Mouse (Mus musculus): ENCODE data around the gene Gm382.

Gm382 gene

DNA sequence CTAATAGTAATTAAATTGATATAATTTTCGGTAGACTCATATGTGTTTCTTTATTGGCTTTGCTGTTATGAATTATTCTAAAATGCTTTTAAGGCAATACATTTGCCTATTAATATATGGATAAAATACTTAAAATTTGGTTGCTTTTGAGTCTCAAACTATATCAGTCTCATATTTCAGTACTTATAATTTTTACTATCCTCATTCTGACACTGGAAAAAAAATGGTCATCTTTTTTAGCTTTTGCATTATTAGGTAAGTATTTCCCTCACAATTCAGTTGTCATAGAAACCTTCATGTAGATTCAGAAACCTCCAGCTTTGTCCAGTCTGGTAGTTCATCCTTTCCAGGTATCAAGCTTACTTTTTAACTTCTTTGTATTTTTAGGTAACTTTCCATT lies at the start of gene Gm382:
Gene Gm382 (plus strand): TSS at position 301 of the 400 bp plus-strand sequence.
- DNase-seq (ENCODE audit: low spot score) = no peak

DNA sequence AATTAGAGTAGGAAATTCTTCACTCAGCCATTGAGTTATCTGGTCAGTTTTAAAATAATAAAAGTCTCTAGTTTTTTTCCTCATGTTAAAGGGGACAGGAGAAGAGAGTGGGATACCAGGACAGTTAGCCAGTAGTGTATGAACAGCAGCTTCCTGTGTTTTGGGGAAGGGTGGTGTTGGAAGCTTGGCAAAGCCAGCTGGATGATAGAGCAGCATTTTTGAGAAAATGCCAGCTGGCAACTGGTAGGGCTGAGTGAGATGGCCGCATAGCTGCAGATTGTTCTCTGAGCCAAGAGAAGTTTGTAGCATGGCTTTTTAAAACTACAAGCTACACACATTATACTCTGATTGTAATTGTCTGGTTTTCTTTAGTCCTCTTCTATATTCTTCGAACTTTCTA lies 30.4 kb downstream of the Gm382 start:
- no peak for DNase-seq (ENCODE audit: low spot score)

DNA sequence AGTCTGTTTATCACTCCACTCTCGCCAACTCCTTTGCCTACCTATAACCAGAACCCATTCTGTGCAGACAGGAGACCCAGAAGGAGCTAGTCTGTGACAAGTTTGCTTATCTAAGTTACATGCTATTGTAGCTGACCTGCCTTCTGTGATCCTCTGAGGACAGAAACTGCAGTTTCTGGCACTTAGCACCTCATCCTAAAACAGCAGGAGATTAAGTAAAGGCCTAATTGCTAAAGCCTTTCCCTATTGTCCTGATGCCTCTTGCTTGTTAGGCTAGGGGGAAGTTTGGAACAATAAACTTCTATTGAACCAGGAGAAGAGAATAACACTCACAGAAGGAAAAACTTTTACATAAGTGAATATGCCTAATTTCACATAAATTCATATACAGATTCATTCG lies 51.5 kb downstream of the Gm382 start:
- DNase-seq (ENCODE audit: low spot score) = no peak

DNA sequence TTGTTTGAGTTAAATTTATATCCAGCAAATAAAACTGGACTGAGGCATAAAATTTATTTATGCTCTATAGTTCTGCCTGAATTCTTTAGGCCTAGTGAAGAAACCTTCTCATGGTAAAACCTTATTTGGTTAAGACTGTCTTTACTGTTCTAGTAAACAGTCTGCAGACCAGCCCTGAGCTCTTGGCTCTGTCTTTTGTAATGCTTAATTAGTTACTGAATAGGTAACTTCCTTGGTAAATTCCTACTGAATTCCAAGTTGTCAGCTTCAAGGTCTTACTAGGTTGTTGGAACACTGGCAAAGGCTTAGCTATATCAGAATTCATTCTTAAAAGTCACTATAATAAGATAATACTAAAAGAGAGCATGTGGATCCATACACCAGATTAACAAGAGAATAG lies 53.3 kb downstream of the Gm382 start:
- DNase-seq (ENCODE audit: low spot score) = no peak

- DNase-seq (ENCODE audit: low spot score) = no peak
Measured at GRCm38 (mm10) chrX:127093961-127094360, 54.2 kb downstream of the Gm382 start.

GRCm38 (mm10) chrX:127104341-127104740 lies 64.6 kb downstream of the Gm382 start:
- DNase-seq (ENCODE audit: low spot score) = no peak
